Mouse (Mus musculus) midbrain, embryonic 10.5 days (tissue): Measurements from ENCODE around the gene Mfsd4b5. TPM values are rescaled to one million over a fixed set of nuclear protein-coding genes. Genes with fewer than 3 reads are reported as not detected.

Experiments used
- polyA plus RNA-seq: library from polyadenylated mRNA; unstranded; fragments of >200 nt; fragmentation: Nextera tagmentation; extraction: Ambion mirVana; gene quantifications from 2 replicates; pipeline ENCODE4 v1.2.1, GENCODE M21; 2016

Mfsd4b5 gene
- polyA plus RNA-seq, 1 experiment from 2014 or later, result not detected

Other genes starting within 250 kb of the Mfsd4b5 start
- 4.5 and 4.6 TPM in 2 replicates for gene Mfsd4b4, start 87.4 kb downstream of the Mfsd4b5 start, polyA plus RNA-seq
- gene Mfsd4b2, start 59.7 kb downstream of the Mfsd4b5 start, polyA plus RNA-seq, result not detected in 2 replicates
- gene Mfsd4b3, start 26.5 kb downstream of the Mfsd4b5 start, polyA plus RNA-seq, result 0.16 TPM in 2 replicates
- gene Mfsd4b1, start 38.6 kb upstream of the Mfsd4b5 start, polyA plus RNA-seq, result not detected in 2 replicates
- gene Slc16a10, start 155.6 kb upstream of the Mfsd4b5 start, polyA plus RNA-seq, result 5.0 and 6.4 TPM in 2 replicates